Mouse (Mus musculus) cerebellum, adult 9-10 months (tissue): Measurements from ENCODE around the gene Rasl11b.
A peak's percentile ranks its signal among the peaks of the same experiment; 100 is the strongest.

ENCODE experiments used
- DNase-seq: peaks from one replicate; pipeline ENCODE4 v3.0.0; 2022

Rasl11b gene

GRCm38 (mm10) chr5:74194841-74195613, at the start of gene Rasl11b:
Rasl11b (plus strand) TSS chr5:74195286.
- DNase-seq = peak; percentile 91

GRCm38 (mm10) chr5:74147631-74148030, 47.5 kb upstream of the Rasl11b start:
- no peak for DNase-seq

DNA sequence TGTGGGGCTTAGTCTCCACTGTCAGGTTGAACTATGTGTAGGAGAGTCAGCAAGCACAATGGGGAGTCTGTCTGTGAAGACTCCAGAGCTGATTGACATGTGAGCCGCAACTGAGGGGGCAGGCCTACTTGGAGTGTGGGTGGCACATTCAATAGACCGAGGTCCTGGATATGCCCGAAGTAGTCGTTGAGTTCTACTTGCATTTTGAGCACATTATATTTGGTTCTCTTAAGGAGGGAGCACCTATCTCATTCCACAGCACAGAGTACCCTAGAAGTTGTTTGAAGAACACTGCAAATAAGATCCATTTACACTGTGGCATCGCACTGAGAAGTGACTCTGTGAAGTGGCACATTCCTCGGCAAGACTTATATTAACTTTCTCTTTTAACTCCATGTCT, 45.1 kb upstream of the Rasl11b start:
- no peak for DNase-seq

DNA sequence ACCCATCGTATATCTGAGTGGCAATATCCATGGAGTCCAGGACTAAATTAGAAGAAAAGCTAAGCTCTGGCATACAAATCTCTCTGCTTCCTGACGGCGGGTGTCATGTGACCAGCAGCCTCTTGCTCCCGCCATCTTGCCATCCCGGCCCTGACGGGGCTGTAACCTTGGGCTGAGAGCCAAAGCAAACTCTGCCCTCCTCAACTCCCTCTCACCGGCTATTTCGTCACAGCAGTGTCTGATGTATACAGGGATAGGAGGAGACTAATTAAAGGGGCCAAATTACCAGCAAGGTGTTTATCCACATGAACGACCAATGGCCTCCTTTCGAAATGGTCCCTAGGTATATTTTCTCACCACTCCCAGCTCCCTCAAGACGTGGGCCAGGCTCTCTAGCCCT, 43.3 kb upstream of the Rasl11b start:
- no peak for DNase-seq

GRCm38 (mm10) chr5:74155860-74156351, 39.2 kb upstream of the Rasl11b start:
- no peak for DNase-seq

DNA sequence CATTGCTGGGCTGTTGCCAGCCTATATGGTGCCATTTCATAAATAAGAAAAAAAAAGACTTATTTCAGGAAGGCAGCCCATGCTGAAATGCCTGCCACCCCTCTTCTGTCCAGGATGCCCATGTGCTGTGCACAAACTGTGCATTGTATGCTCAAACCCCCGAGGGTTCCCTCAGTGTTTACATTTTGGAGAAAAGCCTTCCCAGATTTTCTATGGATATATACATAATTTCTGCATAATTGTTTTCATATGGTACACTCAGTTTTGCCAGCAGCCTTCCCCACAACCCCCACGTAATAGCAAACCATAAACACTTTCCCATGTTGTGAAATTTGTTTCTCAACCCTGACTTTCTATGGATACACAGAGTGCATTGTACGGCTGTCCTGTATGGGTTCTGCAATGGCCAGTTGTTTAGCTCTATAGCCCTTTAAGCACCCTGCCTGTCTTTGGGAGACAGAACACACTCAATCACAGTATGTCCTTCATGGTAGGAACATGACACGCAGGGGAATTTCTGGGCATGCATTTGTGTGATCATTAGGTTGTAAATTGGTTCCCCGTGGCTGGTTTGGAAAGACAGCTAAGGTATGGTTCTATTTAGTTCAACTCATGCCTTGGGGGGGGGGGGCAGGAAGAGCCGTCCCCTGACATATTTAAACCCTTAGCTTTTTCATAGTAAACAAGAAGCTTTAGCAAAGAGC, 36.0 kb upstream of the Rasl11b start:
- no peak for DNase-seq

GRCm38 (mm10) chr5:74159906-74160305, 35.2 kb upstream of the Rasl11b start:
- DNase-seq = no peak

DNA sequence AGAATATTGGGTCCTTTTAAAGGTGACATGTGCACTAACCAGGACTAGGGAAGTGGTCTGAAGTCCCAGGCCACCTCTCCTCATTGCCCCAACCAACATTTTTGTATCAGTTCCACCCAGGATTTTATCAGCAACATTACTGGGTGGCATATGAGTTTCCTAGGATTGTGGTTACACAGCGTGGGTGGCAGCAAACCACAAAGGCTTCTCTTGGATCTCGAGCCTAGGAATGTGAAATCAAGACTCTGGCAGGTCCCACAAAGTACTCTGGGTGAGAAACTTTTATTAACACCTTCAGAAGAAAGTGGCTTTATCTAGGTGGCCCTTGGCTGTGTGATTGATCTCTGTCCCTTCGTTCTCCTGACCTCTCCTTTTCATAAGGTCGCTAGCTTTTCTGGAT, 34.7 kb upstream of the Rasl11b start:
- DNase-seq = no peak

- DNase-seq = no peak
Observed at GRCm38 (mm10) chr5:74161297-74161926, 33.7 kb upstream of the Rasl11b start.

- DNase-seq = no peak
Observed at GRCm38 (mm10) chr5:74162013-74162412, 33.1 kb upstream of the Rasl11b start.

DNA sequence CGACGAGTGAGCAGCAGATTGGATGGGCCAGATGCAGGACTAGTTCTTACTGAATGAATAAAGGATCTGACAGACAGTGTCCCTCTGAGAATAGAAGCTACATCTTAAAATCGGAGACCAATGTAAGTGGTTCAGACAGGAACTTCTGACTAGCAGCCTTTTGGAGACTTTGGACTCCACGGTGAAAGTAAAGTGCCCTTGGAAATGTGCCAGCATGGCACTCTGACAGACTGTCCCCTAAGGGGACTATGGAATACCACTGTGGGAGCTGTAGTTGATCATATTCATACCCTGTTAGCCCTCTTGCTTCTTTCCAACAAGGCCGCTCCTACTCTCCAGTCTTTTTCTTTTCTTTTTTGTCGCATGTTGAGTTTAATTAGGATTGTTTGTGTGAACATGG, 31.9 kb upstream of the Rasl11b start:
- no peak for DNase-seq

DNA sequence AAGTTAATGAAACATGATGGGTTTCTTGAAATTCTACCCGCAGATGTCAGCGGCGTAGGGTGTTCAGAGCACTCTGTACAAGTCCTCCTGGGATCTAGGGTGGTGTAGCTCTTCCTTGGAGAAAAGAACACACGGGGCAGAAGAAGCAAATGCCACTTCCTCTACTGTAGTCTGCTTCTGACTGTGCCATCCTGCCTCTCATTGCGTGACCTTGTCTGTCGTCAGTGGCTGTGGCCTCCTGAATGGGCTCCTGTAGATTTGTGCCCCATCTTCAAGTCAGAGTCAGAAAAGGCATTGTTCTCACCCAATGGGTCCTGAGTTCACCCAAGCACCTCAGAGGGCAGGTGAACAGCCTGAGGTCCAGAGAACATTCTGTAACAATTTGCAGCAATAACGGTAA, 30.5 kb upstream of the Rasl11b start:
- DNase-seq = no peak

- DNase-seq = no peak
Observed at GRCm38 (mm10) chr5:74166642-74167041, 28.4 kb upstream of the Rasl11b start.

GRCm38 (mm10) chr5:74168085-74168484, 27.0 kb upstream of the Rasl11b start:
- no peak for DNase-seq

DNA sequence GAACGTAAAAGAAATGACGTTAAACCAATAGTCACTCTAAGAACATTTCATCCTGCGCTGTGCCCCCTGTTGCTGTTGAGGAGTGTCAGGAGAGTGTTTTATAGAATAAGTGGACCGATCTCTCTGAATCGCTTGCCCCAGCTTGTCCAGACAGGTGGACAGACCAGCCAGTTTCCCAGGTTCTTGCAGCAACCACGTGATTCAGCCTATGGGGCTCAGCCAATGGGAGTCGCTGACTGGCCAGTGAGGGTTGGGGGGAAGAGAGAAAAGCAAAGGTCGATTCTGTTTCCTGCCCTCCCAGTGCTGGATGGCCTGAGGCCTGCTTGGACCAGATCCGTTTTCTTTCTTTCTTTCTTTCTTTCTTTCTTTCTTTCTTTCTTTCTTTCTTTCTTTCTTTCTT, 23.3 kb upstream of the Rasl11b start:
- no peak for DNase-seq

DNA sequence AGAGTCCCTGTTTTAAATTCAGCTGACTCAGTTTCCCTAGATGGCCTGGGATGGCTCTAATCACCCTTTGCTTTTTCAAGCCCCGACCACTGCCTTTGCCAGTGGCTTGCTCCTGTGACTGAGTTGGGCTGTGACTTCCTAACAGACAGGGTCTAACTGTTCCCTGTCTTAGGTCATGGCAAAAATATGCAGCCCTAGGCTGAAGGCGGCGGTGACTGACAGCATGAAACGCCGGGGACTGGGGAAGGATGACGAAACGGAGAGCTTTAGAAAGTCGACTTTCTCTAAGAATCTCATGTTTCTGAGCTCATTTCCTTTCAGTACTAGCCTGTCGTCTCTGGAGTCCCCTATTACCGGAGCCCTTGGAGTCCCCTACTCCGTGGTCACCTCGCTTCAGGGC, 22.9 kb upstream of the Rasl11b start:
- no peak for DNase-seq

GRCm38 (mm10) chr5:74173162-74173844, 21.8 kb upstream of the Rasl11b start:
- no peak for DNase-seq

DNA sequence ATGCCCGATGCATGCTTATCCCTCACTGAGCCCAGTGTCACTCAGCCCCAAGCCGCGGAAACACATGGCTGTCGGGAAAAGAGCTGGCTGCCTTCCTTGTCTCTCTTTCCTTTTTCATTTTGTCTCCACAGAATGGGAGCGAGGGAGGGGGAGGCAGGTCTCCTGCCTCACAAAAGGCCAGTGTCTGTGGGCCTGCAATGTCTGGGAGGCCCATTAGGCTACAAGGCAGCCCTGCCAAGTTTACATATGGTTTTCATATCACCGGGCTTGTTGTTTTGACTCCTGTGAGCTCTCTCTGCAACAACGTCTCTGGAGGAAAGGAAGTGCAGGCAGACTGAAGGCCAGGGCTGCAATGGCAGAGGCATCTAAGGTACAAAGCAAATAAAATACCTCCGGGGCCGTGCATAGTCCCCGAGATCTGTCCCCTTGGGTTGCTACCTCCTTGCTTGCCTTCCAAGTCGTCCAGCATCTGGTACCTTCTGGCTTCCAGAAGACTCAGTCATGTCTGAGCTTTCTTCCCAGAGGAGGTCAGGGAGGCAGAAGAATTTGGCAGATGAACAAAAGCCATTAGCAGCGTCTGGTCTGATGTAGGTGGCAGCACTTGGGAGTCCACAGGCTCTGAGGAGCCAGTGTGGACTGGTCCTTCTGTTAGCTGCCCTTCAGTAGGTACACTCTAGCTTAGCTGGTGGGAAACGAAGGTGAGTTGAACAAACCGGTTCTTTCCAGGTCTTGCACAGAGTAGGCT, 19.4 kb upstream of the Rasl11b start:
- DNase-seq = peak; percentile 51

DNA sequence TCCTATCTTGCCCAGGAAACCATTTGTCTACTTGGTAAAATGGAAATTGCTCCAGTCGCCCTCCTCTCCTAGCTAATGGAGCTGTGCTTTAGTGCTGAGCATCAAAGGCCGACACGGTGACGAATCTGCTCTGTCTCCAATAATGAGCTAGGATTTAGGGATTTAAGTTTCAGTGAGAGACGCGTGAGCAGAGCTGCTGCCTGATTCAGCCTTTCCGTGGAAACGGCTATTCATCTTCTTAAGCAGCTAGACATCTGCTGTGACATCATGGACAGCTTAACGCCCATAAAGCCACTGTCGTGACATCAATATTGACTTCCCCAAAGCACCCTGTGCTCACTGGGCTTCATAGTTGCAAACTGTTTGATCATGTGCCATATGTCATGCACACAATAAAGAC, 14.9 kb upstream of the Rasl11b start:
- DNase-seq = no peak

DNA sequence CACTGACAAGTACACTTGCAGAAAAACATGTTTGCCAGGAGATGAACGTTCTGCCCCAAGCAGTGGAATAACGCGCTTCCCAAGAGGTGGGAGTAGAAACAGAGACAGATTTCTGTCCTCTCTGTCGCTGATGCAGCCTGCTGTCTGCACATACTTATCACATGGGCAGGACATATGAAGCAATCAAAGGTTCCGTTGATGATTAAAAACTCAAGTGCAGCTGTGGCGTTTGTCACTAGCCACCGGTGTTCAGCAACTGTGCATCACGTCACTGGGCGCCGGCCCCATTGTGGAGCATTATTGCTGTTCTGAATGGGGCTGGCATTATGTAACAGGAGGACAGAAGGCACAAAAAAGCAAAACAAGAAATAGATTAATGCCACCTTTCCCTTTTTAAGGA, 12.0 kb upstream of the Rasl11b start:
- DNase-seq = no peak

DNA sequence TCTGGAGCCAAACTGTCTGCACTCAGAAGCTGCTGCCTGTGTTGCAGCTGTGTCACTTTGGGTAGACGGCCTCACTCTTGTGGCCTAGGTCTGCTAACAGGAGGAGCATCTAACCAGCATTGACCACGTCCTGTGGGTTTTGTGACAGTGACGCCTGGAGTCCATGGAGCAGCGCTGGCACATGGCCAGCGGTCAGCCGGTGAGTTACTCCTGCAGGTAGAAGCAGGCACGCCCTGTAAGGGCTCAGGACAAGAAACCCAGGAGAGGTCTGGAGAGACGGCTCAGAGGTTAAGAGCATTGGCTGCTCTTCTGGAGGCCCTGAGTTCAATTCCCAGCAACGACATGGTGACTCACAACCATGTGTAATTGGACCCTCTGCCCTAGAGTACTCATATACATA, 10.5 kb upstream of the Rasl11b start:
- no peak for DNase-seq

DNA sequence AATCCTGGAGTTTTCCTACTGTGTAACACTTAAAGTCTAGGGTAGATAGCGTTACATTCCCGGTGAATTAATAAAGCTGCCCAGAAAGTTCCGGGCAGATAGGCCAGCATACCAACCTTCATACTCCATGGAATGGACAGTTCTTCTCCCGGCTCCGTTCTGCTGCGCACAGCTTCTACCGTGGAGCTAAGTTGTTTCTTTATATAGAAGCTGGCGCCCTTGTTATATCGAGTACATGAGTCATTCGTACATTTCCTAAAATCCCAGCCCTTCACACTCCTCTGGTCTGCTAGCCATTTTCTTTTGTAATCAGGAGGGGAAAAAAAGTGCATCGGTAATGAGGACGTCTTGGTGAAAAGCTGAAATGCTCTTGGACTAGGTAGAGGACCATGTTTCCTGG, 7.0 kb upstream of the Rasl11b start:
- no peak for DNase-seq

DNA sequence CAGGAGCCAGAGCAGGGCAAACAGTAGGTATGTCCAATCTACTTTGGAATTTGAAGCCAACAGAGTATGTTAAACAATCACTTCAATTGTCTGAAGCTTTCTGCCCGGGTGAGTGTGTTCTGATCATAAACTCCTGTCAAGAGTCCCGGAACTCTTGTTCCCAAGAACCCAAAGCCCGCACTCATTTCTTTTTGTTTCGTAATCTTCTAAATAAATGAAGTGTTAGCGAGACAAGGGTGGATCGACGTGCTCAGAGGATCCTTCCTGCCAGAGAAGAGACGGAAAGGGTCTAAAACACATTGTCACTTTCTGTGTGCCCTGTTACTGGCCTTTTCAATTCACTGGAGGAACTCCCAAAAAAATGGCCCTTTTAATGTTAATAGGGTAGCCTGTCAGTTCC, 6.2 kb upstream of the Rasl11b start:
- no peak for DNase-seq
